Mouse (Mus musculus) liver, embryonic 14.5 days (tissue): ENCODE data around the gene Lgsn. TPM values are rescaled to one million over a fixed set of nuclear protein-coding genes. Genes with fewer than 3 reads are reported as not detected.

Source experiments
- ATAC-seq: fragments of 200-750 bp; cut with Nextera tagmentation; 2 replicates; pipeline ENCODE4 v1.8.0; 2017; ENCODE audit warnings: moderate number of reproducible peaks, mild to moderate bottlenecking, moderate library complexity; ENCODE audit not compliant: insufficient read depth
- DNase-seq, 3 experiments: peaks; one replicate each; pipeline ENCODE4 v3.0.0-alpha.2; 2012 to 2013; ENCODE audit warnings: low read depth in 3 of 3, low spot score in 3 of 3
- H3K27ac ChIP-seq: fragments of 300-500 bp; sonication (generic); 2 replicates; pipeline ENCODE4 v1.5.1; 2014; ENCODE audit warnings: moderate library complexity, mild to moderate bottlenecking, control low read depth, inconsistent platforms
- H3K27me3 ChIP-seq: fragments of 300-500 bp; sonication (generic); 2 replicates; pipeline ENCODE4 v1.6.1; 2014; ENCODE audit warnings: mild to moderate bottlenecking, low read length, moderate library complexity; ENCODE audit not compliant: control insufficient read depth, insufficient read depth
- H3K36me3 ChIP-seq: fragments of 300-500 bp; sonication (generic); replicated peaks from 2 replicates; pipeline ENCODE4 v1.6.1; 2014; ENCODE audit warnings: low read depth; ENCODE audit not compliant: control insufficient read depth, insufficient read depth
- H3K4me1 ChIP-seq, 2 experiments: fragments of 200-500 bp in 1 of 2; fragments of 300-500 bp in 1 of 2; sonication (generic) in 1 of 2; replicated peaks; 2 replicates each; pipeline ENCODE4 v1.6.1; 2012 to 2014; ENCODE audit warnings: antibody characterized with exemption in 1 of 2, inconsistent platforms in 1 of 2, low read length in 1 of 2; ENCODE audit not compliant: control insufficient read depth in 2 of 2, insufficient read depth in 2 of 2
- H3K4me2 ChIP-seq: fragments of 300-500 bp; sonication (generic); 2 replicates; pipeline ENCODE4 v1.6.1; 2014; ENCODE audit warnings: low read depth, mild to moderate bottlenecking, control low read depth, moderate library complexity
- H3K4me3 ChIP-seq, 2 experiments: fragments of 200-500 bp in 1 of 2; fragments of 300-500 bp in 1 of 2; sonication (generic) in 1 of 2; 2 replicates each; pipeline ENCODE4 v1.5.1; 2012 to 2014; ENCODE audit warnings: low read depth in 2 of 2, low read length in 2 of 2, mild to moderate bottlenecking in 2 of 2, control low read depth in 1 of 2, inconsistent platforms in 1 of 2, moderate library complexity in 1 of 2; ENCODE audit not compliant: insufficient read depth in 1 of 2
- H3K9ac ChIP-seq: fragments of 300-500 bp; sonication (generic); replicated peaks from 2 replicates; pipeline ENCODE4 v1.6.1; 2014; ENCODE audit warnings: mild to moderate bottlenecking, control low read depth, moderate library complexity
- H3K9me3 ChIP-seq: fragments of 300-500 bp; sonication (generic); 2 replicates; pipeline ENCODE4 v1.6.1; 2016; ENCODE audit warnings: low read length, mixed read lengths; ENCODE audit not compliant: control insufficient read depth
- CTCF ChIP-seq: IDR thresholded peaks from 2 replicates; pipeline ENCODE4 v1.5.1; 2016; ENCODE audit warnings: antibody characterized with exemption, low read depth, control low read depth
- EP300 ChIP-seq: IDR thresholded peaks from 2 replicates; pipeline ENCODE4 v1.6.1; 2016; ENCODE audit warnings: antibody characterized with exemption, low read depth
- WGBS: fragments of 180-500 bp; shearing (Covaris S2); extraction: QIAGEN DNeasy Blood & Tissue Kit; methylation state at CpG from one replicate; pipeline ENCODE4 v1.1.7; 2014; ENCODE audit not compliant: insufficient replicate concordance; 5-methylcytosine and 5-hydroxymethylcytosine counted together
- polyA plus RNA-seq, 2 experiments: library from polyadenylated mRNA; depleted of rRNA in 1 of 2; stranded (reverse) in 1 of 2; unstranded in 1 of 2; fragments of >200 nt; fragmentation: Nextera tagmentation in 1 of 2; extraction: Ambion mirVana in 1 of 2; gene quantifications; 2 replicates each; pipeline versions ENCODE4 v1.2.1 to v1.2.3; 2012 to 2014

Lgsn gene
- polyA plus RNA-seq, 2 experiments = not detected

GRCm38 (mm10) chr1:31214831-31215230 is 38.6 kb downstream of the Lgsn start:
- Histone ChIP-seq H3K9ac (no peak overlapping the region), H3K36me3 (no peaks in the 10 kb centered on the region), H3K4me1 (no peaks in the 10 kb centered on the region), H3K4me3 (no peak overlapping the region), H3K27ac (no peak overlapping the region), H3K27me3 (no peaks in the 10 kb centered on the region), H3K9me3 (no peaks in the 10 kb centered on the region), H3K4me2 (no peak overlapping the region)
- no peak for ATAC-seq
- DNase-seq = no peak
- 73% methylated on average over 1 of the region's 1 CpGs for WGBS
- no peak for TF ChIP-seq CTCF
- TF ChIP-seq EP300 = no peak

- Histone ChIP-seq H3K4me1 (no peaks in the 10 kb centered on the region), H3K4me2 (no peak overlapping the region), H3K27ac (no peak overlapping the region), H3K27me3 (no peaks in the 10 kb centered on the region), H3K9me3 (no peaks in the 10 kb centered on the region), H3K36me3 (no peaks in the 10 kb centered on the region), H3K9ac (no peak overlapping the region), H3K4me3 (no peak overlapping the region)
- no peak for ATAC-seq
- no peak for TF ChIP-seq CTCF
- TF ChIP-seq EP300 = no peak
- DNase-seq = no peak
- 75% methylated on average over 4 of the region's 4 CpGs for WGBS
These were observed 44.5 kb downstream of the Lgsn start for GRCm38 (mm10) chr1:31220599-31221250.

GRCm38 (mm10) chr1:31222564-31222963 is 46.4 kb downstream of the Lgsn start, which contains the start of the genes 4931428L18Rik and Pih1d3:
TSS of gene 4931428L18Rik (minus strand) at chr1:31222684.
TSS of gene Pih1d3 (plus strand) at chr1:31222838.
- 49% methylated on average over 7 of the region's 7 CpGs for whole genome bisulfite sequencing
- DNase-seq (no peak), ATAC-seq (no peak)
- Histone ChIP-seq H3K4me2 (no peak within 1 kb of the TSS), H3K27ac (no peak within 1 kb of the TSS), H3K27me3 (no peaks in the 10 kb centered on the region), H3K4me3 (no peak within 1 kb of the TSS), H3K36me3 (no peaks in the 10 kb centered on the region), H3K4me1 (no peaks in the 10 kb centered on the region), H3K9me3 (no peaks in the 10 kb centered on the region), H3K9ac (no peak within 1 kb of the TSS)
- no peak for TF ChIP-seq CTCF
- TF ChIP-seq EP300 = no peak

- Histone ChIP-seq H3K27me3 (no peaks in the 10 kb centered on the region), H3K27ac (no peak overlapping the region), H3K9ac (no peak overlapping the region), H3K9me3 (no peaks in the 10 kb centered on the region), H3K36me3 (no peaks in the 10 kb centered on the region), H3K4me2 (no peak overlapping the region), H3K4me1 (no peaks in the 10 kb centered on the region), H3K4me3 (no peak overlapping the region)
- ATAC-seq = no peak
- DNase-seq = no peak
- TF ChIP-seq CTCF = no peak
These were observed 57.3 kb downstream of the Lgsn start for GRCm38 (mm10) chr1:31233319-31234036.

Other genes with a start within 250 kb of the Lgsn start
- gene AC153137.1, start 198.4 kb upstream of the Lgsn start, polyA plus RNA-seq (2012; rRNA removed) = not detected in 2 replicates
- gene AC153137.1, start 198.4 kb upstream of the Lgsn start, polyA plus RNA-seq (2014; fragmentation: Nextera tagmentation; extraction: Ambion mirVana) = not detected in 2 replicates
- not detected in 2 replicates for gene 4931428L18Rik, start 46.3 kb downstream of the Lgsn start, polyA plus RNA-seq (2012; rRNA removed)
- gene 4931428L18Rik, start 46.3 kb downstream of the Lgsn start, polyA plus RNA-seq (2014; fragmentation: Nextera tagmentation; extraction: Ambion mirVana) = not detected in 2 replicates
- not detected in 2 replicates for gene Pih1d3, start 46.4 kb downstream of the Lgsn start, polyA plus RNA-seq (2012; rRNA removed)
- not detected in 2 replicates for gene Pih1d3, start 46.4 kb downstream of the Lgsn start, polyA plus RNA-seq (2014; fragmentation: Nextera tagmentation; extraction: Ambion mirVana)